Mouse (Mus musculus) retina, embryonic 14.5 days (tissue): ENCODE measurements at regions not wholly inside any gene's neighbourhood (a gene's known extent, or its start where the extent isn't known, plus 50 kb on each side); places are given as distances from the start of the nearest gene placed in this dataset.

Experiments used
- DNase-seq: peaks from one replicate; pipeline ENCODE4 v3.0.0-alpha.2; 2015; ENCODE audit warnings: low spot score

DNA sequence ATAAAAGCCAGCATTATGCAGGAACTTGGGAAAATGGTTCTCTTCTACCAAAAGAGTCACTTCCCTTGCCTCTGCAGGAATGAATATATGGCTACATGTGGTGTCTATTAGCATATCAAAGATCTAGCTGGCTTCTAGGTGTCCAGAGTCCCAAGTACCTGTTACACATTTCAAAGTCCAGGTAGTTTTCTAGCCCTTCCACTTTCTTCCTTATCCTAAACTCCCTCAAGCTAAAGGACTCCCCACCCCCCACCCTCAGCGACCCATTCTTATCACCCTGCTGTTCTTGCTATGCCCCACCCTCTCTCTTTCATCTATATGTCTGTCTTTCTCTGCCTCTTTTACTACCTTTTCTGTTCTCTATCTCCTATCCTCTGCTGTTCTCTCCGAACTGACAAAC is 288.3 kb upstream of the Cntn4 start:
- no peak for DNase-seq

GRCm38 (mm10) chr6:105398315-105398714 is 279.1 kb upstream of the Cntn4 start:
- no peak for DNase-seq

GRCm38 (mm10) chr6:105417551-105417950 is 259.9 kb upstream of the Cntn4 start:
- peak; percentile 71 for DNase-seq

DNA sequence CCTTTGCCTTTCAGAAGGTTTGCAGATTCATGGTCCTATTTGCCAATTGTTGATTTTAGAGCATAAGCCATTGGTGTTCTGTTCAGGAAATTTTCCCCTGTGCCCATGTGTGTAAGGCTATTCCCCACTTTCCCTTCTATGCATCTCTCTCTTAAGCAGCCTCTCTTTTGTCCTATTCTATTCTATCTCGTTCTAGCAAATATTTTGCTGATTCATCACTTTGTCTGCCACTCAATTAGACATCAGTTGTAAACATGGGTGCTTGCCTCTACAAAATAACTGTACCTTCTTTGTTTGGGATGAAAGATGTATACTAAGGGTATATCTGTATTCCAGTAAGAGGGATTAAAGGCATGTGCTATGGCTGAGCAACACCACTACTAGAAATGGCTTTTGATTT is 230.3 kb upstream of the Cntn4 start:
- DNase-seq, result no peak

GRCm38 (mm10) chr6:105483388-105483787 is 194.1 kb upstream of the Cntn4 start:
- no peak for DNase-seq

- no peak for DNase-seq
Observed at GRCm38 (mm10) chr6:105493308-105493707, 184.2 kb upstream of the Cntn4 start.
